Mouse (Mus musculus) heart, adult 2 months (tissue): Measurements from ENCODE around the gene Rab11fip4. TPM values are rescaled to one million over a fixed set of nuclear protein-coding genes. Genes with fewer than 3 reads are reported as not detected.

Source experiments
- DNase-seq, 2 experiments: peaks; one replicate each; pipeline ENCODE4 v3.0.0; 2021
- H3K27ac ChIP-seq: fragments of 200-600 bp; 2 replicates; pipeline ENCODE4 v1.8.1; 2022
- H3K27me3 ChIP-seq: fragments of 200-500 bp; 2 replicates; pipeline ENCODE4 v1.6.1; 2012; ENCODE audit warnings: mild to moderate bottlenecking, low read length, inconsistent platforms, mixed read lengths; ENCODE audit not compliant: control insufficient read depth, insufficient read depth
- H3K36me3 ChIP-seq: fragments of 200-500 bp; 2 replicates; pipeline ENCODE4 v1.6.1; 2012; ENCODE audit warnings: low read length, inconsistent platforms; ENCODE audit not compliant: control insufficient read depth, insufficient read depth
- H3K4me1 ChIP-seq: fragments of 200-500 bp; 2 replicates; pipeline ENCODE4 v1.6.1; 2011; ENCODE audit warnings: low read length; ENCODE audit not compliant: control insufficient read depth, insufficient read depth
- H3K4me3 ChIP-seq: fragments of 200-600 bp; 2 replicates; pipeline ENCODE4 v1.8.1; 2022
- H3K79me2 ChIP-seq: fragments of 200-500 bp; replicated peaks from 2 replicates; pipeline ENCODE4 v1.6.1; 2012; ENCODE audit warnings: mild to moderate bottlenecking, inconsistent platforms, low read length, moderate library complexity, mixed read lengths; ENCODE audit not compliant: control insufficient read depth, insufficient read depth
- H3K9ac ChIP-seq: fragments of 200-500 bp; 2 replicates; pipeline ENCODE4 v1.6.1; 2012; ENCODE audit warnings: low read depth, mild to moderate bottlenecking, control low read depth, inconsistent platforms, low read length, mixed read lengths
- CTCF ChIP-seq: fragments of 200-600 bp; IDR thresholded peaks from 2 replicates; pipeline ENCODE4 v1.8.1; 2022; ENCODE audit warnings: antibody characterized with exemption, mild to moderate bottlenecking, moderate library complexity
- EP300 ChIP-seq: fragments of 200-500 bp; IDR thresholded peaks from 2 replicates; pipeline ENCODE4 v1.6.1; 2011; ENCODE audit warnings: low read depth, low read length, control low read depth; ENCODE audit not compliant: insufficient read depth
- POLR2A ChIP-seq: fragments of 200-500 bp; IDR thresholded peaks from 2 replicates; pipeline ENCODE4 v1.6.1; 2011; ENCODE audit warnings: mild to moderate bottlenecking, low read depth, low read length, control low read depth; ENCODE audit not compliant: insufficient read depth
- WGBS: fragments of 180-500 bp; shearing (Covaris S2); methylation state at CpG from one replicate; pipeline ENCODE4 v1.1.7; 2018; 5-methylcytosine and 5-hydroxymethylcytosine counted together
- intact Hi-C: fragments of 180-260 bp; cut with DNase I; formaldehyde crosslinking; loops from one replicate; pipeline ENCODE4 v1.15.1; 2025
- microRNA-seq, 2 experiments: library from miRNA; unstranded; fragments of <30 nt; microRNA quantifications; one replicate each; pipeline ENCODE4 v1.2.0; 2021
- polyA plus RNA-seq: library from polyadenylated mRNA; depleted of rRNA; stranded (reverse); fragments of >200 nt; gene quantifications from 2 replicates; pipeline ENCODE4 v1.2.3, GENCODE M21; 2012; rRNA removed
- total RNA-seq, 2 experiments: library from RNA; stranded (reverse); gene quantifications; 2 replicates each; pipeline ENCODE4 v1.2.3; 2021

The Rab11fip4 gene
- total and polyA plus RNA-seq, 3 experiments = 0.11 to 0.66 (median 0.26) TPM

- intact Hi-C loops = loop anchor here (2.0 kb wide), 1 partner anchor 25 kb away; no protein-coding TSS in a partner anchor
- no peak for TF ChIP-seq CTCF
- TF ChIP-seq EP300 = no peak
- TF ChIP-seq POLR2A = no peak
- Histone ChIP-seq H3K4me1 (peaks cover 16% of the 10 kb centered on the region), H3K79me2 (no peaks in the 10 kb centered on the region), H3K27ac (peak overlapping the region; percentile 7; the same call in 1 of the 2 replicates), H3K27me3 (no peaks in the 10 kb centered on the region), H3K9ac (no peak overlapping the region), H3K4me3 (no peak overlapping the region), H3K36me3 (no peaks in the 10 kb centered on the region)
- 86% methylated on average over 6 of the region's 6 CpGs for WGBS
- no peak for DNase-seq
Measured at GRCm38 (mm10) chr11:79737865-79738502, 147.0 kb downstream of the Rab11fip4 start.

GRCm38 (mm10) chr11:79738725-79739558 is 147.9 kb downstream of the Rab11fip4 start:
- Histone ChIP-seq H3K4me1 (peaks cover 16% of the 10 kb centered on the region), H3K36me3 (no peaks in the 10 kb centered on the region), H3K79me2 (no peaks in the 10 kb centered on the region), H3K27me3 (no peaks in the 10 kb centered on the region), H3K27ac (peak overlapping the region; percentile 83), H3K9ac (no peak overlapping the region), H3K4me3 (no peak overlapping the region)
- peak; percentile 73 to 85 for DNase-seq
- intact Hi-C loops = loop anchor here (2.0 kb wide), 1 partner anchor 26 kb away; no protein-coding TSS in a partner anchor
- TF ChIP-seq CTCF = no peak
- 0 out of 2 replicates have a peak, but pooled peaks have one; percentile 31 for TF ChIP-seq POLR2A
- 19% methylated on average over 19 of the region's 19 CpGs for WGBS

- DNase-seq = no peak
- TF ChIP-seq POLR2A (no peak), EP300 (no peak), CTCF (no peak)
- Histone ChIP-seq H3K27ac (peak overlapping the region; percentile 38), H3K9ac (no peak overlapping the region), H3K27me3 (no peaks in the 10 kb centered on the region), H3K79me2 (no peaks in the 10 kb centered on the region), H3K4me1 (peaks cover 16% of the 10 kb centered on the region), H3K36me3 (no peaks in the 10 kb centered on the region), H3K4me3 (no peak overlapping the region)
- intact Hi-C loops = no loop called here
- WGBS = 61% methylated on average over 10 of the region's 10 CpGs
Measured at GRCm38 (mm10) chr11:79740740-79741512, 149.9 kb downstream of the Rab11fip4 start.

- WGBS = 91% methylated on average over 11 of the region's 11 CpGs
- intact Hi-C loops = no loop called here
- DNase-seq = no peak
Measured at GRCm38 (mm10) chr11:79746552-79747102, 155.6 kb downstream of the Rab11fip4 start.

More at GRCm38 (mm10) chr11:79746552-79747102, 155.6 kb downstream of the Rab11fip4 start:
- H3K27ac ChIP-seq = no peak overlapping the region
- H3K36me3 ChIP-seq = no peaks in the 10 kb centered on the region
- no peak for TF ChIP-seq CTCF
- no peak for TF ChIP-seq EP300
- no peak for TF ChIP-seq POLR2A
- no peaks in the 10 kb centered on the region for H3K27me3 ChIP-seq
- H3K9ac ChIP-seq = no peak overlapping the region
- H3K79me2 ChIP-seq = no peaks in the 10 kb centered on the region
- no peak overlapping the region for H3K4me3 ChIP-seq
- H3K4me1 ChIP-seq = no peaks in the 10 kb centered on the region

Small RNAs within 50 kb of the gene (microRNA-seq; reads per million reads assigned to microRNA genes)
- gene Mir193a (62.8 to 84.6 reads per million in 2 experiments), gene Mir365-2 (0 to 0.56 reads per million in 2 experiments)

Other genes with a start within 250 kb of the Rab11fip4 start
- gene Omg, start 87.1 kb upstream of the Rab11fip4 start, total RNA-seq = not detected
- gene Omg, start 87.1 kb upstream of the Rab11fip4 start, polyA plus RNA-seq = 0.06 TPM in 1 of 2 replicates, not detected in the other
- gene Evi2b, start 67.5 kb upstream of the Rab11fip4 start, total RNA-seq = 1 to 10 TPM in 1 of 2 experiments, under 1 TPM in 1; 0.43 to 1.0 TPM
- gene Evi2b, start 67.5 kb upstream of the Rab11fip4 start, polyA plus RNA-seq = 3.8 and 4.2 TPM in 2 replicates
- gene Evi2, start 60.6 kb upstream of the Rab11fip4 start, total RNA-seq = under 1 TPM; 0.14 to 0.16 TPM
- 0.29 and 0.35 TPM in 2 replicates for gene Evi2, start 60.6 kb upstream of the Rab11fip4 start, polyA plus RNA-seq
- gene Evi2a, start 60.6 kb upstream of the Rab11fip4 start, total RNA-seq = 1 to 10 TPM; 1.9 to 2.0 TPM
- 3.8 and 4.2 TPM in 2 replicates for gene Evi2a, start 60.6 kb upstream of the Rab11fip4 start, polyA plus RNA-seq